23 mouse cellular contexts compared by ENCODE assay signal in the genomic region with DNA sequence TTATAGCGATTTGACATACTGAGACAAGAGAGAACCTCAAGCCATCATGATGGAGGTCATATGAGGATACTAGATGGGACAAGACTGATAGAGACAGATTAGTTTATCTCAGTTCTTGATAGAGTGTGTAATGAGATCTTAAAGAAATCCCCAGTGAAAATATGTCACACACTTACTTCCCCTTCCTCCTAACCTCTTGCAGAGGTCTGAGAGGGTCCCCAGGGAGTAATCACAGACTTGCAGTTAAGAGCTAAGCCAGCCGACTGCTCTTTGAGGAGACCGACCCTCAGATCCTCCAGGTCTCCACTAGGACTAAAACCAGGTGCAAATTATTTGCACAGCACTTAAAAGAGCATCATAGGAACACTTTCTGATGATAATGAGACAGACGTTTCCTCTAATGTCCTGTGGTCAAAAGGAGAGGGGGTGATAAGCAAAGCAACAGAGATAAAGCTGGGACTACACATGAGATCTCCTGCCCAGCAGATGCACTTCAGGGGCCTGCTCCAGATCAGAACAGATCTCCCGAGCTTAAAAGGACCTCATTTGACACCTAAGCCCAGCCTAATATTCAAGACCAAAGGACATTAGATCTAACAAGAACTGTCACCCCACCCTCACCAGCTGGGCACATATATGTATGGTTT.
DNase-seq lines count a peak whose midpoint lies in the region; ATAC-seq and TF ChIP-seq lines count a peak whose summit lies in the region.
"Had no signal": no experiment of that assay in that cellular context is flagged by ENCODE, and none has a peak within 500 bp of the region (broad histone marks: within the 10 kb centered on the region; RNA-seq: fewer than 3 reads in every experiment).

No protein-coding gene starts in this region.

- TF ChIP-seq POLR2A in CH12.LX (IDR thresholded peaks at IDR 0.05; ENCODE audit: low read depth, low read length): no peak

- H3K27ac ChIP-seq in CH12.LX (ENCODE audit: insufficient read depth, low read depth): no peak overlapping the region
- no peak overlapping the region for H3K27ac ChIP-seq in liver, embryonic 12.5 days
- H3K27ac ChIP-seq: embryonic facial prominence, embryonic 13.5 days; hindbrain, embryonic 13.5 days; intestine, embryonic 15.5 days; limb, embryonic 13.5 days had no signal

- no peaks in the 10 kb centered on the region for H3K79me2 ChIP-seq in CH12.LX (replicated peaks; ENCODE audit: control insufficient read depth, extremely low read depth, insufficient read depth, poor library complexity, severe bottlenecking)

- no peak for TF ChIP-seq RAD21 in CH12.LX (IDR thresholded peaks at IDR 0.05; ENCODE audit: low read depth, low read length)

- no peaks in the 10 kb centered on the region for H3K9me3 ChIP-seq in CH12.LX (replicated peaks; ENCODE audit: low read length)
- H3K9me3 ChIP-seq in liver, embryonic 12.5 days (replicated peaks): no peaks in the 10 kb centered on the region
- H3K9me3 ChIP-seq: embryonic facial prominence, embryonic 13.5 days; intestine, embryonic 15.5 days; limb, embryonic 13.5 days had no signal

- DNase-seq in B cell, adult 2 months: peak; percentile 63 to 71
- peak; percentile 82 for DNase-seq in CH12.LX (ENCODE audit: extremely low read depth)
- DNase-seq in mesoderm, embryonic 11.5 days (ENCODE audit: low read depth, low spot score): peak; percentile 20
- DNase-seq in adipocyte (ENCODE audit: low spot score): no peak
- no peak for DNase-seq in right cerebral cortex, postnatal 14 days
- DNase-seq in frontal cortex, postnatal 36 days (ENCODE audit: low spot score in 2 of 2): no peak
- DNase-seq: adrenal gland, postnatal 10 days; gastrocnemius, postnatal 36 days; heart, postnatal 10 days; kidney, adult 9 months; lung, adult 2 months; lung, postnatal 36 days; midbrain, embryonic 14.5 days; spleen, adult 18-20 months had no signal

- in situ Hi-C loops in CH12.LX (cut with MboI; ENCODE audit: low pct_ligation_motif_present, low pct_unique_long_range_greater_than_20kb, low sequenced_read_pairs): no loop called here

- dilution Hi-C loops in CH12.LX (cut with MboI; ENCODE audit: extremely low pct_ligation_motif_present, extremely low pct_unique_long_range_greater_than_20kb, low sequenced_read_pairs): no loop called here

- H3K4me1 ChIP-seq in CH12.LX (ENCODE audit: control insufficient read depth in 1 of 2, insufficient read depth in 2 of 2): peaks cover 8 to 36% of the 10 kb centered on the region in 2 experiments
- peaks cover 28% of the 10 kb centered on the region for H3K4me1 ChIP-seq in liver, embryonic 12.5 days
- H3K4me1 ChIP-seq: embryonic facial prominence, embryonic 13.5 days; hindbrain, embryonic 13.5 days; intestine, embryonic 15.5 days had no signal

- H3K4me3 ChIP-seq in CH12.LX (replicated peaks in 1 of 3; ENCODE audit: low read depth in 2 of 3, low read length in 2 of 3, poor library complexity in 1 of 3): no peak overlapping the region
- H3K4me3 ChIP-seq in liver, embryonic 12.5 days: no peak overlapping the region
- H3K4me3 ChIP-seq: embryonic facial prominence, embryonic 13.5 days; hindbrain, embryonic 13.5 days; intestine, embryonic 15.5 days; limb, embryonic 13.5 days; myocyte had no signal

- H3K27me3 ChIP-seq in CH12.LX (replicated peaks): no peaks in the 10 kb centered on the region
- H3K27me3 ChIP-seq in liver, embryonic 12.5 days (replicated peaks): 0 out of 2 replicates have a peak, but pooled peaks cover 11% of the 10 kb centered on the region
- H3K27me3 ChIP-seq: embryonic facial prominence, embryonic 13.5 days; hindbrain, embryonic 13.5 days; intestine, embryonic 15.5 days; limb, embryonic 13.5 days; Patski had no signal

- TF ChIP-seq CTCF in CH12.LX (conservative IDR thresholded peaks at IDR 0.05 in 1 of 2, IDR thresholded peaks at IDR 0.05 in 1 of 2; ENCODE audit: low read depth in 2 of 2, low read length in 2 of 2): no peak

- peak; percentile 59 for ATAC-seq in liver, embryonic 12.5 days
- ATAC-seq: forebrain, embryonic 14.5 days; intestine, embryonic 15.5 days; Patski had no signal

- peak; percentile 67 for TF ChIP-seq EP300 in CH12.LX (IDR thresholded peaks at IDR 0.05; ENCODE audit: low read length)

- H3K9ac ChIP-seq in CH12.LX (ENCODE audit: insufficient read depth, low read depth): no peak overlapping the region
- H3K9ac ChIP-seq in liver, embryonic 12.5 days: no peak overlapping the region
- H3K9ac ChIP-seq: embryonic facial prominence, embryonic 13.5 days; hindbrain, embryonic 13.5 days; intestine, embryonic 15.5 days; limb, embryonic 13.5 days had no signal

- WGBS in liver, embryonic 12.5 days (ENCODE audit: insufficient replicate concordance): 20% methylated on average over 5 of the region's 5 CpGs

- H3K4me2 ChIP-seq in CH12.LX (ENCODE audit: insufficient read depth, low read depth, poor library complexity, severe bottlenecking): peak overlapping the region; percentile 46; the same call in 1 of the 2 replicates
- H3K4me2 ChIP-seq in liver, embryonic 12.5 days: no peak overlapping the region
- H3K4me2 ChIP-seq: embryonic facial prominence, embryonic 13.5 days; heart, embryonic 11.5 days; hindbrain, embryonic 13.5 days; intestine, embryonic 15.5 days; limb, embryonic 13.5 days had no signal

- H3K36me3 ChIP-seq in CH12.LX (replicated peaks in 1 of 2; ENCODE audit: control insufficient read depth in 1 of 2, insufficient read depth in 1 of 2, low read length in 1 of 2): no peaks in the 10 kb centered on the region
- H3K36me3 ChIP-seq in liver, embryonic 12.5 days: no peaks in the 10 kb centered on the region
- H3K36me3 ChIP-seq: embryonic facial prominence, embryonic 13.5 days; intestine, embryonic 15.5 days; limb, embryonic 13.5 days had no signal

TF ChIP-seq in CH12.LX, 34 proteins besides CTCF, POLR2A, EP300 and RAD21:
- 0 out of 2 replicates have a peak, but pooled peaks have one; percentile 38 for TF ChIP-seq ELF1 (IDR thresholded peaks at IDR 0.05; ENCODE audit: low read depth, low read length)
- TF ChIP-seq KAT2A (IDR thresholded peaks at IDR 0.05; ENCODE audit: insufficient replicate concordance, low read length): 0 out of 2 replicates have a peak, but pooled peaks have one; percentile 48
- TF ChIP-seq RCOR1 (conservative IDR thresholded peaks at IDR 0.05; ENCODE audit: low read depth, low read length): no peak

Comparison
In these comparisons a context has a peak if more than half of its experiments do, and no peak if none do; other contexts are left out.
1. DNase-seq: peak in B cell, adult 2 months (2 of 2), CH12.LX (single experiment) and mesoderm, embryonic 11.5 days (single experiment); none in adipocyte (single experiment), right cerebral cortex, postnatal 14 days (single experiment) and frontal cortex, postnatal 36 days (0 of 2).